Mouse (Mus musculus): ENCODE results near the gene Etfbkmt. TPM values are rescaled to one million over a fixed set of nuclear protein-coding genes. Genes with fewer than 3 reads are reported as not detected.
A peak's percentile ranks its signal among the peaks of the same experiment; 100 is the strongest.

Etfbkmt gene
- total and polyA plus RNA-seq, 3 experiments = 12.8 to 38.8 (median 24.2) TPM

- TF ChIP-seq POLR2A (IDR thresholded peaks at IDR 0.05; ENCODE audit: insufficient read depth, low read depth, low read length) (no peak), CTCF (IDR thresholded peaks at IDR 0.05) (no peak), EP300 (IDR thresholded peaks at IDR 0.05; ENCODE audit: insufficient read depth, low read depth, low read length) (no peak)
- Histone ChIP-seq H3K9ac (ENCODE audit: low read depth, low read length) (no peak overlapping the region), H3K4me1 (ENCODE audit: control insufficient read depth, insufficient read depth, low read length) (peaks cover 1% of the 10 kb centered on the region; the same call in 1 of the 2 replicates), H3K36me3 (ENCODE audit: control insufficient read depth, insufficient read depth, low read length) (peaks cover 2% of the 10 kb centered on the region; the same call in 1 of the 2 replicates), H3K27ac (no peak overlapping the region), H3K4me3 (no peak overlapping the region), H3K27me3 (ENCODE audit: control insufficient read depth, insufficient read depth, low read length) (no peaks in the 10 kb centered on the region), H3K79me2 (replicated peaks; ENCODE audit: control insufficient read depth, insufficient read depth, low read length) (0 out of 2 replicates have a peak, but pooled peaks cover 2% of the 10 kb centered on the region)
- 87% methylated on average over 1 of the region's 1 CpGs for WGBS
- intact Hi-C loops (cut with DNase I) = loop anchor here (5.0 kb wide), 2 partner anchors 46 to 156 kb away; partner anchors contain the start of gene Sinhcaf
- no peak for DNase-seq
Observed at GRCm38 (mm10) chr6:149103451-149103850, 36.2 kb upstream of the Etfbkmt start.

GRCm38 (mm10) chr6:149107615-149108014, 32.0 kb upstream of the Etfbkmt start:
- no peak for TF ChIP-seq CTCF (IDR thresholded peaks at IDR 0.05)
- no peak for TF ChIP-seq EP300 (IDR thresholded peaks at IDR 0.05; ENCODE audit: insufficient read depth, low read depth, low read length)
- no peak for TF ChIP-seq POLR2A (IDR thresholded peaks at IDR 0.05; ENCODE audit: insufficient read depth, low read depth, low read length)
- no peak overlapping the region for H3K4me3 ChIP-seq
- H3K27ac ChIP-seq = no peak overlapping the region
- DNase-seq = no peak
- no peaks in the 10 kb centered on the region for H3K79me2 ChIP-seq (replicated peaks; ENCODE audit: control insufficient read depth, insufficient read depth, low read length)
- H3K4me1 ChIP-seq (ENCODE audit: control insufficient read depth, insufficient read depth, low read length) = no peaks in the 10 kb centered on the region
- intact Hi-C loops (cut with DNase I) = no loop called here
- WGBS = 81% methylated on average over 3 of the region's 3 CpGs
- no peaks in the 10 kb centered on the region for H3K36me3 ChIP-seq (ENCODE audit: control insufficient read depth, insufficient read depth, low read length)
- no peaks in the 10 kb centered on the region for H3K27me3 ChIP-seq (ENCODE audit: control insufficient read depth, insufficient read depth, low read length)
- no peak overlapping the region for H3K9ac ChIP-seq (ENCODE audit: low read depth, low read length)

- H3K4me3 ChIP-seq = no peak overlapping the region
- H3K27ac ChIP-seq = no peak overlapping the region
- no peaks in the 10 kb centered on the region for H3K36me3 ChIP-seq (ENCODE audit: control insufficient read depth, insufficient read depth, low read length)
- no peak for DNase-seq
- H3K4me1 ChIP-seq (ENCODE audit: control insufficient read depth, insufficient read depth, low read length) = no peaks in the 10 kb centered on the region
- TF ChIP-seq CTCF (IDR thresholded peaks at IDR 0.05) (no peak), EP300 (IDR thresholded peaks at IDR 0.05; ENCODE audit: insufficient read depth, low read depth, low read length) (no peak), POLR2A (IDR thresholded peaks at IDR 0.05; ENCODE audit: insufficient read depth, low read depth, low read length) (no peak)
- H3K27me3 ChIP-seq (ENCODE audit: control insufficient read depth, insufficient read depth, low read length) = no peaks in the 10 kb centered on the region
- no peak overlapping the region for H3K9ac ChIP-seq (ENCODE audit: low read depth, low read length)
- 41% methylated on average over 2 of the region's 2 CpGs for whole genome bisulfite sequencing
- no peaks in the 10 kb centered on the region for H3K79me2 ChIP-seq (replicated peaks; ENCODE audit: control insufficient read depth, insufficient read depth, low read length)
- intact Hi-C loops (cut with DNase I) = no loop called here
Observed at GRCm38 (mm10) chr6:149108909-149109308, 30.7 kb upstream of the Etfbkmt start.

GRCm38 (mm10) chr6:149116992-149117391, 22.7 kb upstream of the Etfbkmt start:
- H3K4me1 ChIP-seq (ENCODE audit: control insufficient read depth, insufficient read depth, low read length) = peaks cover 3% of the 10 kb centered on the region
- peaks cover 9% of the 10 kb centered on the region for H3K36me3 ChIP-seq (ENCODE audit: control insufficient read depth, insufficient read depth, low read length)
- DNase-seq = no peak
- no peak overlapping the region for H3K9ac ChIP-seq (ENCODE audit: low read depth, low read length)
- H3K4me3 ChIP-seq = no peak overlapping the region
- no peaks in the 10 kb centered on the region for H3K27me3 ChIP-seq (ENCODE audit: control insufficient read depth, insufficient read depth, low read length)
- no peak for TF ChIP-seq EP300 (IDR thresholded peaks at IDR 0.05; ENCODE audit: insufficient read depth, low read depth, low read length)
- no peak for TF ChIP-seq POLR2A (IDR thresholded peaks at IDR 0.05; ENCODE audit: insufficient read depth, low read depth, low read length)
- no peak for TF ChIP-seq CTCF (IDR thresholded peaks at IDR 0.05)
- intact Hi-C loops (cut with DNase I) = no loop called here
- H3K27ac ChIP-seq = no peak overlapping the region
- no peaks in the 10 kb centered on the region for H3K79me2 ChIP-seq (replicated peaks; ENCODE audit: control insufficient read depth, insufficient read depth, low read length)

- WGBS = 41% methylated on average over 2 of the region's 2 CpGs
- peak; percentile 51 for TF ChIP-seq CTCF (IDR thresholded peaks at IDR 0.05)
- no peak for TF ChIP-seq EP300 (IDR thresholded peaks at IDR 0.05; ENCODE audit: insufficient read depth, low read depth, low read length)
- no peak for TF ChIP-seq POLR2A (IDR thresholded peaks at IDR 0.05; ENCODE audit: insufficient read depth, low read depth, low read length)
- Histone ChIP-seq H3K36me3 (ENCODE audit: control insufficient read depth, insufficient read depth, low read length) (peaks cover 9% of the 10 kb centered on the region), H3K27me3 (ENCODE audit: control insufficient read depth, insufficient read depth, low read length) (no peaks in the 10 kb centered on the region), H3K79me2 (replicated peaks; ENCODE audit: control insufficient read depth, insufficient read depth, low read length) (no peaks in the 10 kb centered on the region), H3K27ac (peak overlapping the region; percentile 73), H3K9ac (ENCODE audit: low read depth, low read length) (no peak overlapping the region), H3K4me1 (ENCODE audit: control insufficient read depth, insufficient read depth, low read length) (peaks cover 3% of the 10 kb centered on the region), H3K4me3 (no peak overlapping the region)
- intact Hi-C loops (cut with DNase I) = loop anchor here (2.0 kb wide), 1 partner anchor 18 kb away; the partner anchor contains the start of gene Dennd5b
- DNase-seq = peak; percentile 46 to 61
Observed at GRCm38 (mm10) chr6:149118935-149119334, 20.7 kb upstream of the Etfbkmt start.

GRCm38 (mm10) chr6:149119853-149120252, 19.8 kb upstream of the Etfbkmt start:
- H3K27me3 ChIP-seq (ENCODE audit: control insufficient read depth, insufficient read depth, low read length) = no peaks in the 10 kb centered on the region
- no peaks in the 10 kb centered on the region for H3K79me2 ChIP-seq (replicated peaks; ENCODE audit: control insufficient read depth, insufficient read depth, low read length)
- no peak for TF ChIP-seq POLR2A (IDR thresholded peaks at IDR 0.05; ENCODE audit: insufficient read depth, low read depth, low read length)
- peak; percentile 90 for TF ChIP-seq CTCF (IDR thresholded peaks at IDR 0.05)
- H3K4me1 ChIP-seq (ENCODE audit: control insufficient read depth, insufficient read depth, low read length) = peaks cover 3% of the 10 kb centered on the region
- no peak overlapping the region; the same call in 1 of the 2 replicates for H3K9ac ChIP-seq (ENCODE audit: low read depth, low read length)
- peak in 1 of 2 experiments; percentile 42 for DNase-seq
- peaks cover 9% of the 10 kb centered on the region for H3K36me3 ChIP-seq (ENCODE audit: control insufficient read depth, insufficient read depth, low read length)
- WGBS = 31% methylated on average over 2 of the region's 2 CpGs
- H3K27ac ChIP-seq = peak overlapping the region; percentile 73
- intact Hi-C loops (cut with DNase I) = loop anchor here (1.0 to 5.0 kb wide), 4 partner anchors 19 to 173 kb away; partner anchors contain the start of genes Dennd5b and Sinhcaf
- no peak overlapping the region for H3K4me3 ChIP-seq

Measured in heart, adult 2 months (tissue).